Mouse (Mus musculus) mouse embryonic stem cell (cell line): Measurements from ENCODE around the gene Nlrc4.

Source experiments
- in situ Hi-C, 2 experiments: fragments of 300-500 bp; cut with MboI; formaldehyde crosslinking; loops; 1 replicate in 1 of 2; 3 replicates in 1 of 2; pipeline ENCODE4 v1.14.3; 2019 to 2020; ENCODE audit warnings: low sequenced_read_pairs in 2 of 2, low pct_unique_long_range_greater_than_20kb in 1 of 2, mixed read lengths in 1 of 2; ENCODE audit not compliant: unreplicated experiment in 1 of 2

Nlrc4 gene

GRCm38 (mm10) chr17:74376916-74377315, 82.0 kb downstream of the Nlrc4 start:
- in situ Hi-C loops = no loop called here
